Mouse (Mus musculus) liver, postnatal 0 days (tissue): Measurements from ENCODE around the gene St6gal1.

Source experiments
- CTCF ChIP-seq: sonication (generic); IDR thresholded peaks from 2 replicates; pipeline ENCODE4 v1.5.1; 2016; ENCODE audit warnings: antibody characterized with exemption, low read depth
- EP300 ChIP-seq: IDR thresholded peaks from 2 replicates; pipeline ENCODE4 v1.6.1; 2016; ENCODE audit warnings: antibody characterized with exemption, low read depth, mild to moderate bottlenecking

- TF ChIP-seq CTCF = no peak
- no peak for TF ChIP-seq EP300
These were observed 116.7 kb downstream of the St6gal1 start for GRCm38 (mm10) chr16:23341254-23341653.
